Mouse (Mus musculus): ENCODE data around the gene Siae.

The Siae gene

DNA sequence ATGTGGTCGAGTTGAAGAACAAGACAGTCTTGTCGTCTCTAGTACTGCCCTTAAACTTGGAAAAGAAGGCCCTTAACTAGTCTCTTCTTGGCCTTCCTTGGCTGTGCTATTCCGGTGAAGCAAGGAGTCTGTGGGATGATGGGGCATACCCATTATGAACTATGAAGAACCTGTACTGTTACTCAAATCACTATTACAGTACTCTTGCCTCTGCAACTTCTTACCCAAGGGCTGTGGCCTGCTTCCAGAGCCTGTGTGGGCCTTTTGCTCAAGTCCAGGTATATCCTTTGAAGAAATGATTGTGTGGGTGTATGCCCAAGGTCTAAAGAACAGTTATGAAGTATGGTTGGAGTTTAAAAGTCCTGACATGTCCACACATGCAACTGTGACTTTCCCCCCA lies 114.8 kb downstream of the Siae start:
- no peak for DNase-seq (ENCODE audit: low spot score in 2 of 2)

DNA sequence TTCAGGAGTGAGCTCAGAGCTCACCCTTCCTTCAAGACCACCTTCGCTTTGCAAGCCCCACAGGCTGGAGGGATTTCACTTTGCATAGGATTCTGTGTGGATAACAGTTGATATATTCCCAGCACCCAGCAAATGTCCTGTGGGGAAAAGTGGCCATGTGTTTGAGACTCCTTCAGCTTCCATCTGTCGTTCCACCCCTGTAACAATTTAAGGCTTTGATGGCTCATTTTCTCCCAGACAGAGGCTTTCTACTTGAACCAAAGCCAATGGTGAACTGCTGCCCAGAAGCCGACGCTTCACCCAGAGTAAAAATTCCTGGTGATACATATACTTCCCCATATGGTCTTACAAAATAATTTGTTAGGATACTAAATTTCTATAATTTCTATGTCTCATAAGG lies 119.8 kb downstream of the Siae start:
- DNase-seq (ENCODE audit: low spot score in 2 of 2) = no peak

DNA sequence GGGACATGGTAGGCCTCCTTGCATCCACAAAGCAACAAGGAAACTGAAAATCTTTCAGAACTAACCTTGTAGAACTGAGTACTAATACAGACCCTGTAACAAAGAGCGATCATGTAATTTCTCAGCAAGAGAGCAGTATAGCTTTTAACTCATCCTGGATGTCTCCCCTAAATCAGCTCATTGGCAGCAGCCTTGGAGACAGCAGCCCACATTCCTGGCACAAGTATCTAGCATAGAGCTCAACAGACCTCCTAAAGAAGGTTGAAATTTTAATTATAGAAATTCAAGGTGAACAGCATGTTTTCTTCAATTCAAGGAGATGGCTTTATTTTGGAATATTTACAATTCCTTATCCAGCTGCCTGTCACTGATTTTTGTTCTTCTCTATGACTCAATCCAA lies 125.6 kb downstream of the Siae start:
- DNase-seq (ENCODE audit: low spot score in 2 of 2) = no peak

DNA sequence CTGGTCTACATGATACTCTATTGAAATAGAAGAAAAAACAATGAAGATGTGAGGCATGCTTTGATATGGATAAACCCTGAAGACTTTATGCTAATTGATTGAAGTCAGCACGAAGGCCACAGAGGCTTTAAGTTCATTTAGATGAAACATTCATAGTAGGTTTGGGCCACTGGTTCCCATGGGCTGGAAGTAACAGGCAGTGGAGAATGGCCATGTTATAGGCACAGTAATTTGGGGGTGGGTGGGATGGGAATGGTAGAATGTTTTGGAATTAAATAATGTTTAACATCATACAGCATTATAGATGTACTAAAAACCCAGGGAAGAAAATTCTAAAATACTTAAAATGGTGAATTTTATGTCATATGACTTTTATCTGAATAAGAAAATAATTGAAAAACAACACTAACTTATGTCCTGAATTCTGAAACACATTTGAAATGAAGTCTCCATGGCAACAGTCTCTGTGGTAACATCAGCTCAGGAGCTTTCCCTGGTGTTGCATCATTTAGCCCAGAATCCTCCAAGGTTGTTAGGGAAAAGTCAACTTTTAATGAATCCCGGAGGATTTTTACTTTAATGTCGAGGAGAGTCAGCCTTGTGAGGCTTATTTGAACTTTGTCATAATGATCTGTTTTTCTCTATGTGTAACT lies 131.9 kb downstream of the Siae start:
- no peak for DNase-seq (ENCODE audit: low spot score in 2 of 2)

DNA sequence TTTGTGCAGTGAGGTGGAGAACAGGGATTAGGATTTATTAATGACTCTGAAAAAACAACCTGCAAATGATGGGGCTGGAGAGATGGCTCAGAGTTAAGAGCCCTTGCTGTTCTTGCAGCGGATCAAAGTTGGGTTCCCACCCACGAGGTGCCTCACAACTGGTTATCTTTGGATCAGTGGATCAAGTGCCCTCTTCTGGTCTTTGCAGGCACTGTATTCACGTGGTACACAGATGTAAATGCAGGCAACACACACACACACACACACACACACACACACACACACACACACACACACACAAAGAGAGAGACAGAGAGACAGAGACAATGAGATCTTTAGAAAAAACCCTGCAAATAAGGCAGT lies 132.4 kb downstream of the Siae start:
- DNase-seq (ENCODE audit: low spot score in 2 of 2) = no peak

DNA sequence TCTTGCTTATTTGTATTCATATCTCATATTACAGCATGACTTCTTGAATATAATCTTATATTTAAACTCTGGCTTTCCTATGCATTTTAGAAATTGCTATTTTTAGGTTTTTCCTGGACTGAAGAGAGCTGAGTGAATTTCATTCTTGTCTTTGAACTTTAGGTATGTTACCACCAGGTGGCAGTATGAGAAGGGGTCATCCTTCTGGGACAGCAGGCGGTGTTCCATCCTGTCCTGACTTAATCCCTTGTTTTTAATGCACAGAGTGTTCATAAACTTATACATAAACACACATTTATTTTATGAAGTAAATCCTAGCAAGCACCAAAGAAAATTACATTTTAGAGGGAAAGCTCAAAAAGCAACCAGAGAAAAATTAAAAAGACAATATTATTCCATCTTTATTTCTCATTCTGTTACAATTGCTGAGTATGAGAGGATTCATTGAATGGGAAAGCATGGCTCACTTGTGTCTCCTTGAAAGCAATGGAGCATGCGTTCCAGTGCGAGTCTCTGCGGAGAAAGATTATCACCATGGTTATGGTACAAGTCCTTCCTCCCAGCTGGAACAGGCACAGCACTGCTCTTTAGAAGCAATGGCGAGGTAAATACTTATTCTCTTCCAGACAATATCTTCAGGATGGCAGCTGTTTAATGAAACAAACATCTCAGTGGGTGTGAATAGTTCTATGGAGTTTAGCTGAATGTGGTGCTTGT lies 134.6 kb downstream of the Siae start:
- no peak for DNase-seq (ENCODE audit: low spot score in 2 of 2)

Measured in spleen, postnatal 36 days (tissue).